Mouse (Mus musculus) hindbrain, postnatal 0 days (tissue): ENCODE measurements at regions not wholly inside any gene's neighbourhood (a gene's known extent, or its start where the extent isn't known, plus 50 kb on each side); places are given as distances from the start of the nearest gene placed in this dataset.

Experiments used
- ATAC-seq: fragments of 200-750 bp; cut with Nextera tagmentation; 2 replicates; pipeline ENCODE4 v1.8.0; 2017; ENCODE audit warnings: mild to moderate bottlenecking, moderate TSS enrichment, moderate library complexity
- DNase-seq: peaks from one replicate; pipeline ENCODE4 v3.0.0-alpha.2; 2015; ENCODE audit warnings: low spot score
- H3K27ac ChIP-seq: fragments of 300-500 bp; sonication (generic); 2 replicates; pipeline ENCODE4 v1.5.1; 2014; ENCODE audit warnings: mild to moderate bottlenecking
- H3K27me3 ChIP-seq: fragments of 300-500 bp; sonication (generic); 2 replicates; pipeline ENCODE4 v1.6.1; 2014; ENCODE audit warnings: low read length, mixed read lengths; ENCODE audit not compliant: insufficient read depth
- H3K36me3 ChIP-seq: fragments of 300-500 bp; sonication (generic); 2 replicates; pipeline ENCODE4 v1.6.1; 2014; ENCODE audit warnings: low read length, mixed read lengths; ENCODE audit not compliant: insufficient read depth
- H3K4me1 ChIP-seq: fragments of 300-500 bp; sonication (generic); 2 replicates; pipeline ENCODE4 v1.6.1; 2014; ENCODE audit warnings: antibody characterized with exemption, low read length, mixed read lengths; ENCODE audit not compliant: insufficient read depth
- H3K4me2 ChIP-seq: fragments of 300-500 bp; sonication (generic); 2 replicates; pipeline ENCODE4 v1.6.1; 2014; ENCODE audit warnings: low read depth, mild to moderate bottlenecking, low read length, moderate library complexity, mixed read lengths
- H3K4me3 ChIP-seq: fragments of 300-500 bp; sonication (generic); 2 replicates; pipeline ENCODE4 v1.5.1; 2014; ENCODE audit warnings: low read length
- H3K9ac ChIP-seq: fragments of 300-500 bp; sonication (generic); replicated peaks from 2 replicates; pipeline ENCODE4 v1.6.1; 2014; ENCODE audit warnings: mild to moderate bottlenecking, low read length, moderate library complexity, mixed read lengths
- H3K9me3 ChIP-seq: fragments of 300-500 bp; sonication (generic); 2 replicates; pipeline ENCODE4 v1.6.1; 2016; ENCODE audit warnings: low read length, mixed read lengths
- CTCF ChIP-seq: IDR thresholded peaks from 2 replicates; pipeline ENCODE4 v1.5.1; 2016; ENCODE audit warnings: antibody characterized with exemption, control low read depth, low read depth
- WGBS: fragments of 180-500 bp; shearing (Covaris S2); extraction: QIAGEN DNeasy Blood & Tissue Kit; methylation state at CpG from one replicate; pipeline ENCODE4 v1.1.7; 2014; 5-methylcytosine and 5-hydroxymethylcytosine counted together

- peak; percentile 21 for ATAC-seq
Observed at GRCm38 (mm10) chr14:76883231-76883651, 153.3 kb upstream of the Ccdc122 start.

GRCm38 (mm10) chr14:76882711-76883171, 153.8 kb upstream of the Ccdc122 start:
- H3K27ac ChIP-seq = peak overlapping the region; percentile 65
- peak overlapping the region; percentile 26 for H3K4me2 ChIP-seq
- H3K27me3 ChIP-seq = no peaks in the 10 kb centered on the region
- no peak for TF ChIP-seq CTCF
- H3K9ac ChIP-seq = no peak overlapping the region
- peak; percentile 92 for DNase-seq
- H3K4me1 ChIP-seq = peaks cover 12% of the 10 kb centered on the region; the same call in 1 of the 2 replicates
- H3K4me3 ChIP-seq = no peak overlapping the region
- 6% methylated on average over 5 of the region's 5 CpGs for WGBS
- no peaks in the 10 kb centered on the region for H3K9me3 ChIP-seq
- ATAC-seq = peak; percentile 90
- no peaks in the 10 kb centered on the region for H3K36me3 ChIP-seq

More at GRCm38 (mm10) chr14:76883231-76883651, 153.3 kb upstream of the Ccdc122 start:
- 35% methylated on average over 3 of the region's 3 CpGs for WGBS
- TF ChIP-seq CTCF = no peak
- H3K4me1 ChIP-seq = peaks cover 12% of the 10 kb centered on the region; the same call in 1 of the 2 replicates
- H3K9me3 ChIP-seq = no peaks in the 10 kb centered on the region
- no peaks in the 10 kb centered on the region for H3K27me3 ChIP-seq
- H3K4me2 ChIP-seq = peak overlapping the region; percentile 26
- H3K36me3 ChIP-seq = no peaks in the 10 kb centered on the region
- no peak overlapping the region for H3K4me3 ChIP-seq
- H3K9ac ChIP-seq = no peak overlapping the region
- no peak for DNase-seq
- H3K27ac ChIP-seq = peak overlapping the region; percentile 65

- WGBS = 81% methylated on average over 3 of the region's 3 CpGs
- Histone ChIP-seq H3K4me2 (no peak overlapping the region), H3K27me3 (no peaks in the 10 kb centered on the region), H3K36me3 (no peaks in the 10 kb centered on the region), H3K27ac (no peak overlapping the region), H3K9me3 (no peaks in the 10 kb centered on the region), H3K4me1 (peaks cover 12% of the 10 kb centered on the region; the same call in 1 of the 2 replicates), H3K9ac (no peak overlapping the region), H3K4me3 (no peak overlapping the region)
- DNase-seq = no peak
- TF ChIP-seq CTCF = no peak
- ATAC-seq = no peak
Observed at GRCm38 (mm10) chr14:76880851-76881250, 155.7 kb upstream of the Ccdc122 start.

GRCm38 (mm10) chr14:76877306-76877705, 159.3 kb upstream of the Ccdc122 start:
- Histone ChIP-seq H3K36me3 (no peaks in the 10 kb centered on the region), H3K4me2 (no peak overlapping the region), H3K27me3 (no peaks in the 10 kb centered on the region), H3K27ac (no peak overlapping the region), H3K9ac (no peak overlapping the region), H3K9me3 (no peaks in the 10 kb centered on the region), H3K4me3 (no peak overlapping the region), H3K4me1 (peaks cover 9% of the 10 kb centered on the region)
- no peak for DNase-seq
- no peak for ATAC-seq
- WGBS = 71% methylated on average over 5 of the region's 5 CpGs
- no peak for TF ChIP-seq CTCF

- Histone ChIP-seq H3K36me3 (no peaks in the 10 kb centered on the region), H3K4me1 (peaks cover 9% of the 10 kb centered on the region), H3K9ac (no peak overlapping the region), H3K27me3 (no peaks in the 10 kb centered on the region), H3K4me3 (no peak overlapping the region), H3K9me3 (no peaks in the 10 kb centered on the region), H3K27ac (no peak overlapping the region), H3K4me2 (no peak overlapping the region)
- ATAC-seq (no peak), DNase-seq (peak; percentile 77)
- 48% methylated on average over 7 of the region's 7 CpGs for WGBS
- TF ChIP-seq CTCF = peak; percentile 82
Observed at GRCm38 (mm10) chr14:76876015-76876414, 160.6 kb upstream of the Ccdc122 start.

- TF ChIP-seq CTCF = no peak
- WGBS = 52% methylated on average over 8 of the region's 8 CpGs
- Histone ChIP-seq H3K36me3 (no peaks in the 10 kb centered on the region), H3K4me1 (peaks cover 9% of the 10 kb centered on the region), H3K27me3 (no peaks in the 10 kb centered on the region), H3K4me2 (no peak overlapping the region), H3K9ac (no peak overlapping the region), H3K9me3 (no peaks in the 10 kb centered on the region), H3K27ac (peak overlapping the region; percentile 22; the same call in 1 of the 2 replicates), H3K4me3 (no peak overlapping the region)
- DNase-seq (no peak), ATAC-seq (no peak)
Observed at GRCm38 (mm10) chr14:76875266-76875900, 161.2 kb upstream of the Ccdc122 start.
